Mouse (Mus musculus): Measurements from ENCODE around the gene Faxc. TPM values are rescaled to one million over a fixed set of nuclear protein-coding genes. Genes with fewer than 3 reads are reported as not detected.
A peak's percentile ranks its signal among the peaks of the same experiment; 100 is the strongest.

Gene Faxc
- polyA plus RNA-seq (2015; fragmentation: Nextera tagmentation; extraction: Ambion mirVana), result 0.06 and 0.10 TPM in 2 replicates

DNA sequence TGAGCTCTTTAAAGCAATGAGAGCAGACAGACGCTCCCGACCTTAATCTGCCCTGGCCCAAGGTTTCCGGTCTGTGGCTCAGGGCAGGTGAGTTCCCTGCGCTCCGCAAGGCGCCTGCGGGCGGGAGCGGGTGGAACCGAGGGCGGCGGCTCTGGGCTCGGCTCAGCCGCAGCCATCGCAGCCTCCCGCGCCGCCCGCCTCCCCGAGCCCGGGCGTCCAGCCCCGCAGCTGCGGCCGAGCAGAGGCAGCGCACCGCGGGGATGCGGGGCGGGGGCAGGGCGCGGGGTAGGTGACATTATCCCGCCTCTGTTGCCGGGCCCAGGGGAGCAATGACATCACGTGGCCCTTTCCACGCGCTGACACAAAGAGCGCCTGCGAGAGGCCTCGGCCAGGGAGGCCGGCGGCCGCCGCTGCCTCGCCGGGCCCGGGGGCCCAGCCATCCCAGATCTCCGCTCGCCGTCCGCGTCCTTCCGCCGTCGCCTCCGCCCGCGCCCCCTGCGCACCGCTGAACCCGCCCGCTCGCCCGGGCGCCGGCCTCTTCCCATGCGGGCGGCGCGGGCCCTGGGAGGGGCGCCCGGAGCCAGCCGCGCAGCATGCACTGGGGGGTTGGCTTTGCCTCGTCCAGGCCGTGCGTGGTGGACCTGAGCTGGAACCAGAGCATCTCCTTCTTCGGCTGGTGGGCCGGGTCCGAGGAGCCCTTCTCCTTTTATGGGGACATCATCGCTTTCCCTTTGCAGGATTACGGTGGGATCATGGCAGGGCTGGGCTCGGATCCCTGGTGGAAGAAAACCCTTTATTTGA lies at the start of gene Faxc:
Faxc (plus strand) TSS at position 359 of the 801 bp plus-strand sequence.
- 2% methylated on average over 61 of the region's 83 CpGs for WGBS (ENCODE audit: insufficient replicate concordance)
- peak within 1 kb of the TSS; percentile 56 for H3K4me3 ChIP-seq (replicated peaks)
- H3K36me3 ChIP-seq, result no peaks in the 10 kb centered on the region
- H3K9me3 ChIP-seq (replicated peaks), result no peaks in the 10 kb centered on the region
- no peaks in the 10 kb centered on the region; the same call in 1 of the 2 replicates for H3K4me1 ChIP-seq (replicated peaks)
- peak within 1 kb of the TSS; percentile 45; the same call in 1 of the 2 replicates for H3K9ac ChIP-seq
- H3K27me3 ChIP-seq, result peaks cover 51% of the 10 kb centered on the region
- DNase-seq, result no peak
- no peak within 1 kb of the TSS for H3K27ac ChIP-seq
- ATAC-seq (ENCODE audit: low read depth), result peak; percentile 36; the same call in 1 of the 2 replicates
- H3K4me2 ChIP-seq, result peak within 1 kb of the TSS; percentile 74

GRCm38 (mm10) chr4:21882806-21883205 lies 48.3 kb upstream of the Faxc start:
- Histone ChIP-seq H3K27me3 (no peaks in the 10 kb centered on the region), H3K4me3 (replicated peaks) (no peak overlapping the region), H3K36me3 (peaks cover 6% of the 10 kb centered on the region; the same call in 1 of the 2 replicates), H3K9me3 (replicated peaks) (no peaks in the 10 kb centered on the region), H3K4me1 (replicated peaks) (peaks cover 33% of the 10 kb centered on the region), H3K4me2 (no peak overlapping the region), H3K27ac (no peak overlapping the region), H3K9ac (no peak overlapping the region)
- 69% methylated on average over 6 of the region's 6 CpGs for WGBS (ENCODE audit: insufficient replicate concordance)
- ATAC-seq (ENCODE audit: low read depth) (peak; percentile 59), DNase-seq (peak; percentile 17)

DNA sequence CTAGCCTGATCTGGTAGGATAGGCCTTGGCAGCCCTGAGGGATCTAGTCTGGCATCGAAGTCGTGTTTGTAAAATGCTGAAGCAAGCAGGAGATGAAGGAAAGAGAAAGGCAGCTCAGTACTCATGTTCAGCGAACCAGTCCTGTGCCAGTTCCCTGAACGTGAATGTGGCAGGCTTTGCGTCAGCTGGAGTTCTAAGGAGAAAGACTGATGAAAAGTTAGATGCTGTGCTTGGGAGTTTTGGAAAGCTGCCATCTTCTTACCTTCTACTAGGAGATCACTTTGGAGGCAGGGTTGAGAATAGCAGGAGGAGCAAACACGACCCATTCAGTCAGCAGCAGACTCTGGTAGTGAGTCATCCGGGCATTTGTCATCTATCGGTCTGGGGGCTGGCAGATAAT lies 45.3 kb upstream of the Faxc start:
- Histone ChIP-seq H3K27ac (no peak overlapping the region), H3K4me1 (replicated peaks) (peaks cover 18% of the 10 kb centered on the region), H3K9me3 (replicated peaks) (no peaks in the 10 kb centered on the region), H3K36me3 (peaks cover 6% of the 10 kb centered on the region; the same call in 1 of the 2 replicates), H3K4me3 (replicated peaks) (no peak overlapping the region), H3K4me2 (no peak overlapping the region), H3K27me3 (no peaks in the 10 kb centered on the region), H3K9ac (no peak overlapping the region)
- 79% methylated on average over 8 of the region's 8 CpGs for WGBS (ENCODE audit: insufficient replicate concordance)
- DNase-seq (no peak), ATAC-seq (ENCODE audit: low read depth) (no peak)

- H3K9ac ChIP-seq, result peak overlapping the region; percentile 45; the same call in 1 of the 2 replicates
- 19% methylated on average over 23 of the region's 23 CpGs for WGBS (ENCODE audit: insufficient replicate concordance)
- no peak for ATAC-seq (ENCODE audit: low read depth)
These were observed 872 bp downstream of the Faxc start for GRCm38 (mm10) chr4:21931772-21932630.

DNA sequence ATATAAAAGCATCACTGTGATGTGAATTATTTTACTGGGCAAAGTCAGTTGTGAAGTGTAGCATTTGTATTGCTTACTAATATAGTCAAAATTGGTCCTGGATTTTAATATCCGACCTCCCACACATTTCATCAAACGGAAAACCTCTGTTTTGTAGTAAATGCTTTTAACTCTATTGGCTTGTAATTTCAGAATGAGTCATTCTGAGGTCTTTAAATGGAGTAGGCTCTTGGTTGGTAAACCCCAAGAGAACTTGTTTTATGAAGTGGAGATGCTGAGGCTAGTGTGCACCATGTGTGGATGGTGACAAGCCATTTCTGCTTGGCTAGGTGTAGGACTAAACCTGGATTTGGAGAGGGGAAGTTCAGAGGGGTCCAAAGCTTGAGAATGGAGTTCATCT lies 4.2 kb downstream of the Faxc start:
- H3K9ac ChIP-seq, result no peak overlapping the region
- no peaks in the 10 kb centered on the region for H3K9me3 ChIP-seq (replicated peaks)
- no peaks in the 10 kb centered on the region; the same call in 1 of the 2 replicates for H3K4me1 ChIP-seq (replicated peaks)
- H3K36me3 ChIP-seq, result no peaks in the 10 kb centered on the region
- DNase-seq (no peak), ATAC-seq (ENCODE audit: low read depth) (no peak)
- no peak overlapping the region for H3K4me2 ChIP-seq
- no peak overlapping the region for H3K27ac ChIP-seq
- H3K4me3 ChIP-seq (replicated peaks), result no peak overlapping the region
- WGBS (ENCODE audit: insufficient replicate concordance), result 61% methylated on average over 2 of the region's 2 CpGs
- H3K27me3 ChIP-seq, result peaks cover 33% of the 10 kb centered on the region

More at GRCm38 (mm10) chr4:21931772-21932630, 872 bp downstream of the Faxc start:
- Histone ChIP-seq H3K27me3 (peaks cover 51% of the 10 kb centered on the region), H3K4me1 (replicated peaks) (no peaks in the 10 kb centered on the region; the same call in 1 of the 2 replicates), H3K4me2 (peak overlapping the region; percentile 74), H3K27ac (no peak overlapping the region), H3K4me3 (replicated peaks) (peak overlapping the region; percentile 56), H3K36me3 (no peaks in the 10 kb centered on the region), H3K9me3 (replicated peaks) (no peaks in the 10 kb centered on the region)
- DNase-seq, result no peak

DNA sequence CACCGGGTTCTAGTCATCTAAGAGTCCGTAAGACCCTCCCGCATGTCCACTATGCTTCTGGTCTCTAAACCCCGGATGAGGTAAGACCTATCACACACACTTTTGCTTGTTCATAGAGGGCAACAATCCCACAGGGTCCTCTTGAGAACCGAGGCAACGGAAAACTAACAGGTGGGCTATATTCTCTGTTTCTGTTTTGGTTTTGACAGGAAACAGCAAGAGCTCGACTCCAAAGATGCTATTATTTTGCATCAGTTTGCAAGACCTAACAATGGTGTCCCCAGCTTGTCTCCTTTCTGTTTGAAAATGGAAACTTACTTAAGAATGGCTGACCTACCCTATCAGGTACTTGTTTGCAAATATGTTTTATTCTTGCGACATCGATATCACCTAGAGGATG lies 5.3 kb downstream of the Faxc start:
- 73% methylated on average over 9 of the region's 9 CpGs for WGBS (ENCODE audit: insufficient replicate concordance)
- Histone ChIP-seq H3K4me2 (no peak overlapping the region), H3K4me1 (replicated peaks) (no peaks in the 10 kb centered on the region), H3K27me3 (peaks cover 23% of the 10 kb centered on the region), H3K36me3 (no peaks in the 10 kb centered on the region), H3K9me3 (replicated peaks) (no peaks in the 10 kb centered on the region), H3K9ac (no peak overlapping the region), H3K27ac (no peak overlapping the region), H3K4me3 (replicated peaks) (no peak overlapping the region)
- ATAC-seq (ENCODE audit: low read depth) (no peak), DNase-seq (no peak)

GRCm38 (mm10) chr4:21937890-21938289 lies 6.8 kb downstream of the Faxc start:
- ATAC-seq (ENCODE audit: low read depth) (no peak), DNase-seq (no peak)
- no peaks in the 10 kb centered on the region for H3K9me3 ChIP-seq (replicated peaks)
- no peak overlapping the region for H3K4me3 ChIP-seq (replicated peaks)
- peaks cover 8% of the 10 kb centered on the region for H3K27me3 ChIP-seq
- 72% methylated on average over 8 of the region's 8 CpGs for WGBS (ENCODE audit: insufficient replicate concordance)
- H3K4me2 ChIP-seq, result no peak overlapping the region
- H3K9ac ChIP-seq, result no peak overlapping the region
- H3K4me1 ChIP-seq (replicated peaks), result no peaks in the 10 kb centered on the region
- no peaks in the 10 kb centered on the region for H3K36me3 ChIP-seq
- no peak overlapping the region for H3K27ac ChIP-seq

- WGBS (ENCODE audit: insufficient replicate concordance), result 53% methylated on average over 3 of the region's 3 CpGs
- no peaks in the 10 kb centered on the region for H3K27me3 ChIP-seq
These were observed 13.5 kb downstream of the Faxc start for GRCm38 (mm10) chr4:21944672-21945071.

GRCm38 (mm10) chr4:21951444-21951843 lies 20.3 kb downstream of the Faxc start:
- no peak overlapping the region for H3K27ac ChIP-seq
- ATAC-seq (ENCODE audit: low read depth) (no peak), DNase-seq (no peak)
- no peaks in the 10 kb centered on the region for H3K27me3 ChIP-seq
- H3K9me3 ChIP-seq (replicated peaks), result no peaks in the 10 kb centered on the region
- no peak overlapping the region for H3K4me3 ChIP-seq (replicated peaks)
- H3K9ac ChIP-seq, result no peak overlapping the region
- WGBS (ENCODE audit: insufficient replicate concordance), result 30% methylated on average over 6 of the region's 6 CpGs
- H3K36me3 ChIP-seq, result no peaks in the 10 kb centered on the region
- H3K4me2 ChIP-seq, result no peak overlapping the region
- no peaks in the 10 kb centered on the region for H3K4me1 ChIP-seq (replicated peaks)

More at GRCm38 (mm10) chr4:21944672-21945071, 13.5 kb downstream of the Faxc start:
- H3K9me3 ChIP-seq (replicated peaks), result no peaks in the 10 kb centered on the region
- H3K27ac ChIP-seq, result no peak overlapping the region
- no peaks in the 10 kb centered on the region for H3K4me1 ChIP-seq (replicated peaks)
- no peak overlapping the region for H3K4me2 ChIP-seq
- no peaks in the 10 kb centered on the region for H3K36me3 ChIP-seq
- H3K9ac ChIP-seq, result no peak overlapping the region
- H3K4me3 ChIP-seq (replicated peaks), result no peak overlapping the region
- no peak for ATAC-seq (ENCODE audit: low read depth)
- no peak for DNase-seq

- H3K9ac ChIP-seq, result no peak overlapping the region
- WGBS (ENCODE audit: insufficient replicate concordance), result 21% methylated on average over 2 of the region's 2 CpGs
- H3K36me3 ChIP-seq, result no peaks in the 10 kb centered on the region
- ATAC-seq (ENCODE audit: low read depth) (no peak), DNase-seq (no peak)
- no peak overlapping the region for H3K4me2 ChIP-seq
- no peak overlapping the region for H3K27ac ChIP-seq
- H3K4me1 ChIP-seq (replicated peaks), result no peaks in the 10 kb centered on the region
- H3K9me3 ChIP-seq (replicated peaks), result no peaks in the 10 kb centered on the region
- no peak overlapping the region for H3K4me3 ChIP-seq (replicated peaks)
- no peaks in the 10 kb centered on the region for H3K27me3 ChIP-seq
These were observed 21.1 kb downstream of the Faxc start for GRCm38 (mm10) chr4:21952255-21952654.

- ATAC-seq (ENCODE audit: low read depth) (no peak), DNase-seq (peak; percentile 22)
- whole genome bisulfite sequencing (ENCODE audit: insufficient replicate concordance), result 42% methylated on average over 7 of the region's 7 CpGs
- Histone ChIP-seq H3K27ac (no peak overlapping the region), H3K9ac (no peak overlapping the region), H3K36me3 (no peaks in the 10 kb centered on the region), H3K4me3 (replicated peaks) (no peak overlapping the region), H3K27me3 (no peaks in the 10 kb centered on the region), H3K4me1 (replicated peaks) (no peaks in the 10 kb centered on the region), H3K4me2 (no peak overlapping the region), H3K9me3 (replicated peaks) (no peaks in the 10 kb centered on the region)
These were observed 26.6 kb downstream of the Faxc start for GRCm38 (mm10) chr4:21957570-21958321.

All from liver, embryonic 13.5 days (tissue).